Comparison of ENCODE assay signal across 11 mouse cellular contexts in genomic region chr8:123777319-123777718, GRCm38 (mm10). TPM values are rescaled to one million over a fixed set of nuclear protein-coding genes. Genes with fewer than 3 reads are reported as not detected.
DNase-seq lines count a peak whose midpoint lies in the region; ATAC-seq lines count a peak whose summit lies in the region.
"Had no signal": no experiment of that assay in that cellular context is flagged by ENCODE, and none has a peak within 500 bp of the region (broad histone marks: within the 10 kb centered on the region; RNA-seq: fewer than 3 reads in every experiment).

No protein-coding gene starts in this region.

- H3K9me3 ChIP-seq in lung, embryonic 15.5 days: no peaks in the 10 kb centered on the region

- ATAC-seq in lung, embryonic 15.5 days (ENCODE audit: borderline replicate concordance, extremely low read depth, low FRiP score, low TSS enrichment): peak; percentile 27; the same call in 1 of the 2 replicates

- WGBS in lung, embryonic 15.5 days: 32% methylated on average over 7 of the region's 7 CpGs

- peak; percentile 42 to 43 for DNase-seq in cerebellum, postnatal 14 days
- DNase-seq in cerebellum, postnatal 25 days: no peak
- DNase-seq in kidney, postnatal 4 days: peak; percentile 42 to 57
- no peak for DNase-seq in kidney, postnatal 25 days
- peak; percentile 37 for DNase-seq in adrenal gland, postnatal 25 days
- no peak for DNase-seq in spleen, postnatal 4 days (ENCODE audit: low spot score in 2 of 2)
- DNase-seq in urinary bladder, adult 2 months (ENCODE audit: low spot score): no peak

- H3K4me1 ChIP-seq in lung, embryonic 15.5 days: peaks cover 22% of the 10 kb centered on the region

- no peak overlapping the region for H3K9ac ChIP-seq in lung, embryonic 15.5 days
- H3K9ac ChIP-seq: liver, embryonic 14.5 days had no signal

- no peak overlapping the region for H3K4me2 ChIP-seq in lung, embryonic 15.5 days

- no peaks in the 10 kb centered on the region for H3K27me3 ChIP-seq in lung, embryonic 15.5 days

- no peak overlapping the region for H3K4me3 ChIP-seq in lung, embryonic 15.5 days
- H3K4me3 ChIP-seq: erythroblast, embryonic 14.5 days had no signal

- peak overlapping the region; percentile 44; the same call in 1 of the 2 replicates for H3K27ac ChIP-seq in lung, embryonic 15.5 days
- H3K27ac ChIP-seq: liver, embryonic 14.5 days had no signal

- H3K36me3 ChIP-seq in lung, embryonic 15.5 days: no peaks in the 10 kb centered on the region

RNA-seq across cellular contexts. Expression of gene Rab4a, which starts 28.5 kb away (rescaled TPM):
- total RNA-seq in adrenal gland, postnatal 25 days (2021): 23.6 and 24.6 TPM in 2 replicates
- polyA plus RNA-seq in lung, embryonic 15.5 days (2015; fragmentation: Nextera tagmentation; extraction: Ambion mirVana): 33.2 and 33.8 TPM in 2 replicates
- 37.0 and 41.4 TPM in 2 replicates for polyA plus RNA-seq in urinary bladder, adult 2 months (2012; rRNA removed)
- total RNA-seq: neutrophil, adult 5-6 weeks had no signal

Comparison
In these comparisons a context has a peak if more than half of its experiments do, and no peak if none do; other contexts are left out.
1. DNase-seq: peak in cerebellum, postnatal 14 days (2 of 2), kidney, postnatal 4 days (2 of 2) and adrenal gland, postnatal 25 days (single experiment); none in cerebellum, postnatal 25 days (0 of 2), kidney, postnatal 25 days (0 of 2), spleen, postnatal 4 days (0 of 2) and urinary bladder, adult 2 months (single experiment).